Mouse (Mus musculus): ENCODE results near the gene Stx8. TPM values are rescaled to one million over a fixed set of nuclear protein-coding genes. Genes with fewer than 3 reads are reported as not detected.

Gene Stx8
- polyA plus RNA-seq, 1 experiment from 2014 or later, result 57.5 TPM

DNA sequence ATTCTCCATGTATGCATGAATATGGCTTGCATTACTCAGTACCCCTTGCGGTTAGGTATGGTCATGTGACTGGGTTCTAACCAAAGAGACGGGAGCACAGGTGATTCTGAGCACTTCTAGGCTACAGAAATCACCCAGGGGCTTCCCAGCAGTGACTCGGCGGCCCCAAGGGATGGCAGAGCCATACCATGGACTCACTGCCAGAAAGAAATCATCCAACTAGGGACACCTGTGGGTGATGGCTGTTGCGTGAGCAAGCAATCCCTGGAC lies 278.9 kb downstream of the Stx8 start:
- Histone ChIP-seq H3K27ac (no peak overlapping the region), H3K36me3 (peaks cover 51% of the 10 kb centered on the region), H3K4me3 (no peak overlapping the region), H3K9me3 (peaks cover 8% of the 10 kb centered on the region; the same call in 1 of the 2 replicates), H3K4me1 (replicated peaks) (peaks cover 50% of the 10 kb centered on the region), H3K27me3 (ENCODE audit: insufficient read depth, poor library complexity, severe bottlenecking) (peaks cover 88% of the 10 kb centered on the region)
- WGBS, result 90% methylated on average over 5 of the region's 5 CpGs
- DNase-seq (ENCODE audit: low spot score), result no peak

DNA sequence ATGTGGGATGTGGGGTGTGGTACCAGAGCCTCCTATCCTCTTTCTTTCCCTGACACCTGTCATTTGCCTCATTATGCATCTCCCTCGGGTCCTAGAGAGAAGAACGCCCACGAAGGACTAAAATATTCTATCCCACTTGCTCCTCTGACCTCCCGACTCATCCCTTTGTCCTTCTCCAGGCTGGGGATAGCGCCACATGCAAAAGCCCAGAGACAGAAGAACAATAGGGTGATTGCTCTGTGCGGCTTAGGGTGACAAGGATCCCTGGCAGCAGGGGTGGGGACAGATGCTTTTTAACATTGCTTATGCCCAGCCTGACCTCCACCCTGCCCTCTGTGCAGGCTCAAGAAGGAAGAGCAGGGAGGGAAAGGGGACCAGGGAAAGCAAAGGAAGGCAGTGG lies 281.9 kb downstream of the Stx8 start:
- peaks cover 57% of the 10 kb centered on the region for H3K36me3 ChIP-seq
- H3K27me3 ChIP-seq (ENCODE audit: insufficient read depth, poor library complexity, severe bottlenecking), result peaks cover 60% of the 10 kb centered on the region
- no peak overlapping the region for H3K4me3 ChIP-seq
- DNase-seq (ENCODE audit: low spot score), result peak; percentile 49
- peak overlapping the region; percentile 64 for H3K27ac ChIP-seq
- WGBS, result 17% methylated on average over 6 of the region's 6 CpGs
- H3K9me3 ChIP-seq, result peaks cover 8% of the 10 kb centered on the region; the same call in 1 of the 2 replicates
- H3K4me1 ChIP-seq (replicated peaks), result peaks cover 49% of the 10 kb centered on the region

DNA sequence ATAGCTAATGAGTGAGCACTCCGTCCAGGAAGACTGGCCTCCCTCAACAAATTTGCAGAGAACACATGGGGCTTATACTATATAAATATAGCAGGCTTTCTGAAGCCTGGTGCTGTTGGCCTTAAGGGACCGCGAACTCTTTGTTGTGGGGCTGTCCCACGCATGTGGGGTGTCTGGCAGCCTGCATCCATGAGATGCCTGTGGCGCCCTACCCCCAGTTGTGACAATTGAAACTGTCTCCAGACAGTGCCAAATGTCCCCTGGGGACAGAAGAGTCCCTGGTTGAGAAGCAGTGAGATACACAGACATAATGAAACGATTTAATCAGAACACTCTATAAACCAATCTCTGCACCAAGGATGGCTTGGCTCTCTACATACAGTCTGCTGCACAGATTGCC lies 284.1 kb downstream of the Stx8 start:
- Histone ChIP-seq H3K4me3 (no peak overlapping the region), H3K27me3 (ENCODE audit: insufficient read depth, poor library complexity, severe bottlenecking) (peaks cover 49% of the 10 kb centered on the region), H3K9me3 (no peaks in the 10 kb centered on the region), H3K4me1 (replicated peaks) (peaks cover 42% of the 10 kb centered on the region), H3K27ac (peak overlapping the region; percentile 8; the same call in 1 of the 2 replicates), H3K36me3 (peaks cover 57% of the 10 kb centered on the region)
- DNase-seq (ENCODE audit: low spot score), result no peak
- 80% methylated on average over 6 of the region's 6 CpGs for WGBS

DNA sequence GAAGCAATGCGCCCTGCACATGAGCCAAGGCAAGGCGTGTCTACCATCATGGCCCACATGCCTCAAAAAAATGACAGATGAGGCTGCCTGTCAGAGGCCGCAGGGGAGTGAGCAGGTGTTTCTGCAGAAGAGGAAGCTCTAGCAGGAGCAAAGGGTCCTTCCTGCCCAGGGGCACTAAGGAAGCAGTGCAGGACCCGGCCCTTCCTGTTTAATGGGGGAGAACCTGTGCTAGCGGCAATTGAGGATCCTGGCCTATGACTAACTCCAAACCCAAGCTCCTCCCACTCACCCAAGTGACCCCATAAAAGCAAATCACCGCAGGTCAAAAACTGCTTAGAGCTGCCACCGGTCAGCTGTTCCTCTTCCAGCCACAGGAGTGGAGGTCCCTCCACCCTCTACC lies 287.5 kb downstream of the Stx8 start:
- 88% methylated on average over 7 of the region's 7 CpGs for WGBS

More for the DNA sequence above, 287.5 kb downstream of the Stx8 start:
- Histone ChIP-seq H3K4me1 (replicated peaks) (peaks cover 26% of the 10 kb centered on the region), H3K27ac (no peak overlapping the region), H3K4me3 (no peak overlapping the region), H3K36me3 (peaks cover 68% of the 10 kb centered on the region), H3K27me3 (ENCODE audit: insufficient read depth, poor library complexity, severe bottlenecking) (peaks cover 32% of the 10 kb centered on the region), H3K9me3 (no peaks in the 10 kb centered on the region)
- DNase-seq (ENCODE audit: low spot score), result no peak

Other genes starting within 250 kb of the Stx8 start
- gene Glp2r, start 195.0 kb upstream of the Stx8 start, polyA plus RNA-seq (2016; fragmentation: Nextera tagmentation; extraction: Ambion mirVana), result not detected in 2 replicates
- not detected in 2 replicates for gene Gsg1l2, start 191.6 kb upstream of the Stx8 start, polyA plus RNA-seq (2016; fragmentation: Nextera tagmentation; extraction: Ambion mirVana)
- not detected in 2 replicates for gene Dhrs7c, start 168.0 kb upstream of the Stx8 start, polyA plus RNA-seq (2016; fragmentation: Nextera tagmentation; extraction: Ambion mirVana)
- gene Usp43, start 44.0 kb upstream of the Stx8 start, polyA plus RNA-seq (2016; fragmentation: Nextera tagmentation; extraction: Ambion mirVana), result 0.77 and 1.2 TPM in 2 replicates
- 2.3 and 5.4 TPM in 2 replicates for gene Cfap52, start 542 bp upstream of the Stx8 start, polyA plus RNA-seq (2016; fragmentation: Nextera tagmentation; extraction: Ambion mirVana)

Data from hindbrain, embryonic 10.5 days (tissue).